Mouse (Mus musculus) kidney, adult 9 months (tissue): ENCODE measurements at regions not wholly inside any gene's neighbourhood (a gene's known extent, or its start where the extent isn't known, plus 50 kb on each side); places are given as distances from the start of the nearest gene placed in this dataset.
A peak's percentile ranks its signal among the peaks of the same experiment; 100 is the strongest.

Experiments used
- DNase-seq: peaks from one replicate; pipeline ENCODE4 v3.0.0; 2022

GRCm38 (mm10) chr7:66490073-66490472 lies 62.8 kb upstream of the Aldh1a3 start:
- DNase-seq, result no peak

- DNase-seq, result no peak
Observed at GRCm38 (mm10) chr7:66487751-66488150, 60.4 kb upstream of the Aldh1a3 start.

- no peak for DNase-seq
Observed at GRCm38 (mm10) chr7:66480446-66480845, 53.1 kb upstream of the Aldh1a3 start.

- DNase-seq, result no peak
Observed at GRCm38 (mm10) chr7:66479321-66479720, 52.0 kb upstream of the Aldh1a3 start.

- DNase-seq, result peak; percentile 8
Observed at GRCm38 (mm10) chr7:66478106-66478505, 50.8 kb upstream of the Aldh1a3 start.

- DNase-seq, result peak; percentile 7
Observed at GRCm38 (mm10) chr7:66477475-66477874, 50.2 kb upstream of the Aldh1a3 start.
